Mouse (Mus musculus) bone marrow macrophage, adult 2 months (primary cell): ENCODE results near the gene Frmd4a. TPM values are rescaled to one million over a fixed set of nuclear protein-coding genes. Genes with fewer than 3 reads are reported as not detected.

Source experiments
- H3K27ac ChIP-seq: 2 replicates; pipeline ENCODE4 v1.5.1; 2012; ENCODE audit warnings: low read depth, low read length; ENCODE audit not compliant: insufficient read depth
- H3K4me1 ChIP-seq: 2 replicates; pipeline ENCODE4 v1.6.1; 2012; ENCODE audit warnings: low read length; ENCODE audit not compliant: control insufficient read depth, insufficient read depth
- H3K4me3 ChIP-seq: 2 replicates; pipeline ENCODE4 v1.5.1; 2012; ENCODE audit warnings: mild to moderate bottlenecking, low read length, moderate library complexity; ENCODE audit not compliant: insufficient read depth
- CTCF ChIP-seq: IDR thresholded peaks from 2 replicates; pipeline ENCODE4 v1.5.1; 2012; ENCODE audit warnings: low read depth, mild to moderate bottlenecking, low read length, moderate library complexity
- POLR2A ChIP-seq: IDR thresholded peaks from 2 replicates; pipeline ENCODE4 v1.6.1; 2012; ENCODE audit warnings: mild to moderate bottlenecking, low read depth, low read length, borderline replicate concordance
- polyA plus RNA-seq: library from polyadenylated mRNA; stranded (reverse); fragments of >200 nt; gene quantifications from 2 replicates; pipeline ENCODE4 v1.2.4, GENCODE M21; 2012; ENCODE audit not compliant: missing spikeins, insufficient read depth, insufficient read length

The Frmd4a gene
- polyA plus RNA-seq, 1 experiment: 29.7 TPM

DNA sequence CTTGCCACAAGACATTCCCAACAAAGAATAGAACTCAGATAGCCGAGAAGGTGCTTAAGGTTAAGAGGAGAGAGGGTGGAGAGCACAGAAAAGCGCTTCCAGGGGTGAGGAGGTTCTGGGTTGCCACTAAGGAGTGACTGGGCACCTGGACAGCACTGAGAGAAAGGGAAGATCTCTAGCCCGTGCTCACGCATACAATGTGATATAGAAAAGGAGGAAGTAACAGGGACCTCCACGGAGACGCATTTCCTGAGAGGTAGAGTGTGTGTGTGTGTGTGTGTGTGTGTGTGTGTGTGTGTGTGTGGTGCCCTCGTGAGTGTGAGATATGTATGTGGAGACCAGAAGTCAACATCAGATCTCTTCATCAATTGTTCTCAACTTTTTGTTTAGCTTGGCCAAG is 377.1 kb downstream of the Frmd4a start:
- Histone ChIP-seq H3K27ac (no peak overlapping the region), H3K4me1 (peaks cover 20% of the 10 kb centered on the region), H3K4me3 (no peak overlapping the region)
- TF ChIP-seq CTCF (no peak), POLR2A (no peak)

DNA sequence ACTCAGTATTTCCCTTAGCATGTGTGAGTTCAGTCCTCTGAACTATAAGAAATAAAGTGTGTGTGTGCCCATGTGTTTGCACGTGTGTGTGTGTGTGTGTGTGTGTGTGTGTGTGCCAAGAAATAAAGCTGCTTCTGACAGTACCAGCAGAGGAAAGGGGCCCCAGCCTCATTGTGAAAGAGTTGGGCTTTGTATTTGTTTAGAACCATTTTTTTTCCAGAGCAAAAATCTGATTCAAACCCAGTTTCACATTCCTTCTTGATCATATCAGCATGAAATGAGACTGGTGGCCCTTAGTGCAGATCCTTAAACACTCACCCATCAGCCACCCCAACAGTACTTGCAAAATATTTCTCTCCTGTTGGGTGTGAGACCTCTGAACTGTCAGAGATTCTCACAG is 382.2 kb downstream of the Frmd4a start:
- H3K27ac ChIP-seq: no peak overlapping the region
- no peak overlapping the region for H3K4me3 ChIP-seq
- TF ChIP-seq POLR2A (no peak), CTCF (no peak)
- peaks cover 10% of the 10 kb centered on the region for H3K4me1 ChIP-seq

DNA sequence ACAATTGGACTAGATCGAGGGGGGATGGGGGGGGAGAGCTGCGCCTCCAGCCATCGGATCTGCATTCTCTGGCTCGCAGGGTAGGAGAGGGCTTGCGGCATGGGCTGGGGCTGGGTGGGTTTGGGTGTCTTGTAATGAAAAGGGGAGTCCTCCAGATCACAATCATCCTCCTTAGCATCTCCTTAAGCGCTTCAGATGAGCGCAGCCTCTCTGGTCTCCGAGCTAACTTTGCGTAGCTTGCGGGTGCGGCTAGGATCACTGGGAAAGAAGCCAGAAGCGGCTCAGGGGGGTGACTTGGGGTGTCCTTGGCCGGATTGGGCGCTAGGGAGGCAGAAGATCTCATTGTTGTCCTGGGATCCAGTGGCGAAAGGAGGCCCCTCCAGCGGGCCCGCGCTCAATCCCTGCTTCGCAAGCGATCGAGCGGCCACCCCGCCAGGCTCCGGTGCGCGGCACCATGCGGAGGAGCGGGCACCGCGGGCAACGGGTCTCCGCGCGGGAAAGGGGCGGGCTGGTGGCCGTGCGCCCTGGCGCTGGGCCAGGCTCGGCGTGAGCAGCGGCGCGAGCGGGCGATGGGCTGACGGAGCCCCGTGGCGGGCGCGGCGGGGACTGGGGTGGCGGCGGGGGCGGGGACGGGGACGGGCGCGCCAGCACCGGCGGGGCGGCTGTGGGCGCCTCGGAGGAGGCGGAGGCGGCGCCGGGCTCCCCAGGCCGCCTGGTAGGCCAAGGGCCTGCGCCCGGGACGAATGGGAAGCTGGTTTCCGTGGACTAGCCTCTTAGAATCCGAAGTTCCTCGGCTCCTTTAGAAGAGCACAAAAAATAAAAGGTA is 383.5 kb downstream of the Frmd4a start:
- Histone ChIP-seq H3K4me1 (peaks cover 10% of the 10 kb centered on the region), H3K4me3 (peak overlapping the region; percentile 65), H3K27ac (peak overlapping the region; percentile 9; the same call in 1 of the 2 replicates)
- TF ChIP-seq CTCF (no peak), POLR2A (no peak)

DNA sequence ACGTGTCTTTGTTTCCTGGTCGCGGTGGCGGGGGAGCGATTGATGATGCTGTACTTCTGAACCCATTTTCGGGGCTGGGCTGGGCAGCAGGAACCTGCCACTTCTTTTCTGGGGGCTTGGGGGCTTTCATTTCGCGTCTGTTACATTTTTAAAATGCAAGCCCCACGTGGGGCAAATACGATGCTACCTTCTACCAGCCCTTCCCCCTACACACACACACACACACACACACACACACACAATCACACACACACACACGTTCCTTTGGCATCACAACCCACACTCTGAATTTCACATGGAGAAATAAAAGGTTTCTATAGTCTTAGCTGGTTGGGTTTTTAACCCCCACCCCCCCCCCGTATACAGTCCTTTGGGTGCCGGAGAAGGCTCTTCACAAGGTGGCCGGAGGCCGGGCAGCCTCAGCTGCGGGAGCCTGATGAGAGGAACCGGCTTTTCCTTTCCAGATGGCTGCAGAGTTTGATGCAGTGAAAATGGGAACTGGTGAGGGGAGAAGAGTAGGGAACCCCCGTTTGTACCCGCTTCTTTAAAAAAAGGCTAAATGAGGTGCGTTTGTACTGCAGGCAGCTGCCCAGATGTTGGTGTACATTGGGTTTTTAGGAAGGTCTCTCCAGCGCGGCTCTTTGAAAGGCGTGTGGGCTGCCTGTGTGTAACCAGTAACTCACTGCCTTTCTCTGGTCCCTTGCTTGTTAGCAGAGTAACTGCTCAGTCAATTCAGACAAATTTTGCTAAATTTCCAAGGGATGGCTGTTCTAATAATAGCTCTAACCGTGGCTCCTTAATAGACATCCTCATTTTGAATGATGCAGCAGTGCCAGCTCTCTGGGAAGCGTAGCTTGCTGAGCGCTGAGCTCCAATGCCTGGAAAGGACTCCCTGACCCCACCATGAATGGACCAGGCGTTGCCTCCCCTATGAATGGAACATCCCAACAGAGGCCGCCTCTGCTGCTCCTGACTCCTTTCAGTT is 384.4 kb downstream of the Frmd4a start:
- Histone ChIP-seq H3K4me1 (peaks cover 16% of the 10 kb centered on the region), H3K27ac (peak overlapping the region; percentile 9; the same call in 1 of the 2 replicates), H3K4me3 (peak overlapping the region; percentile 65)
- TF ChIP-seq POLR2A (no peak), CTCF (no peak)

DNA sequence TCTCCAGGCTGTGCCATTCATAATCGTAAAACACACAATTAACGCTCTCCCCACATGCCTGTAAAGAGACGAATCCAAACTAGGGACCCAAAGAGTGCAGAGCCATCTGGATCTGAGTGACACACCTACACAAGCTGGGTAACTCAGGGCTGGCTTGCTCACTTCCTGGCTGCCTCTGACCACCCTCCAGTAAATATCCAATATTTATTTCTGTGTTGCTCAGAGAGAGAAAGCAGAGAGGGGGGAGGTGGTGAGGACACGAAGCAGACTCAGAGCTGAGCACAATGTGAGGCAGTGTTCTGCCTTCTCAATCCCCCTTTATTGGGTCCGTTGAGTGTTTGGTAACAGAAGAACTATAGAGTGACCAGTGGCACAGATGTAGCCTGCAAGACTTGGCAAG is 389.5 kb downstream of the Frmd4a start:
- no peak overlapping the region for H3K4me3 ChIP-seq
- peaks cover 48% of the 10 kb centered on the region for H3K4me1 ChIP-seq
- no peak overlapping the region for H3K27ac ChIP-seq
- TF ChIP-seq CTCF: no peak
- TF ChIP-seq POLR2A: no peak

DNA sequence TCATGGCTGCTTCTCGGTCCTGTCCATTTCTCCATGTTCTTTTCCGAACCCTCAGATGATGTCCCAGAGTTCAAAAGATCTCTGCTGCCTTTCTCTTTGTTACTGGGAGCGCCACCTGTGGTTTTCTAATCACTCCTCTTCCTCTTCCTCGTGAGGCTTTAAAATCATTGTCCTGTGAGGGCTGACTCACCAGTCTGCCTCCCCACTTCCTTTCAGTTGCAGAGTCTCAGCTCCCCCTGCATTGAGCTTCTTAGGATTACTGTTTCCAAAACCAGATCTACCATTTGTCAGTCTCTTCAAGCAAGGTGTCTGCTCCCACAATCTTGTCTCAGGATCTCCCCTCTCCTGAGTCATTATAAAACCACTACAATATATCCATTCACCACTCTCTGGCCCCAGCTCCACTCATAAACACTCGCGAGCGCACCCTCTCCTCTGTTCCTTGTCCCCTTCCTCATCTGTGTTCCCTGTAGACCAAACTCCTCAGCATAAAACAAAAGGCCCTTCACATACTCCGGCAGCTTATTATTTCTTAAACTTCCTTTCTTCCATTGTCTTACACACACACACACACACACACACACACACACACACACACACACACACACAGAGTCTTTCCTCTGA is 392.4 kb downstream of the Frmd4a start:
- peak overlapping the region; percentile 80 for H3K27ac ChIP-seq
- no peak for TF ChIP-seq CTCF
- TF ChIP-seq POLR2A: no peak

DNA sequence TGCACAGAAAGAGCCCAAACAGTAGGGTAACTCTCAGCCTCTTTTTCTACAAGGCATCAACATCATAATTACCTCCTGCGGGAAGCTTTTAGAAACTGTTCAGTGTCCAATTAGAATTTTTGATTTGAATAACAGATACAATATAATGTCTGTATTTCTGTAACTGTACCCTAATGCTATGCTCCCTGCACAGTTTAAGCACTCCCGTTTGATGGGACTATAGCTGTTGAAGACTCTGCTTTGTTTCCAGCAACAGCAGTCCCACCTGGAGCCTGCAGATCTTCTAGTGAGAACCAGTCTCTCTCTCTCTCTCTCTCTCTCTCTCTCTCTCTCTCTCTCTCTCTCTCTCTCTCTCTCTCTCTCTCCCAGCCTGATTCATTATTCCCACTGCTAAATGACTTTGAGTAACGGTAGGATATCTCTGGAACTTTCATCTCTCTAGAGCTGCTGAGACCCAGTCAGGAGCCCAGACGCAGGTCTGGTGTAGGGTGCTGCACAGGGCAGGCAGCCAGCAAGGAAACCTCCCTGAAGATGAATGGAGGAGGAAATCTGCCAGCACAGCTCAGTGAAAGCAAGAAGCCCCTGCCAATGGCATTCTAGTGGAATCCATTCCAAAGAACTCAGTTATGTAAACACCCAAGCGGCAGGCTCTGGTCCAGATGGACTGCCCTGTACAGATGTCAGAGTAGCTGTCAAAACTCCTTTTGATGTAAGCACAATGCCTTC is 395.5 kb downstream of the Frmd4a start:
- Histone ChIP-seq H3K4me3 (no peak overlapping the region), H3K27ac (no peak overlapping the region), H3K4me1 (peaks cover 26% of the 10 kb centered on the region)
- TF ChIP-seq POLR2A (no peak), CTCF (no peak)

More for the DNA sequence above, 392.4 kb downstream of the Frmd4a start:
- peak overlapping the region; percentile 35 for H3K4me3 ChIP-seq
- peaks cover 38% of the 10 kb centered on the region for H3K4me1 ChIP-seq

DNA sequence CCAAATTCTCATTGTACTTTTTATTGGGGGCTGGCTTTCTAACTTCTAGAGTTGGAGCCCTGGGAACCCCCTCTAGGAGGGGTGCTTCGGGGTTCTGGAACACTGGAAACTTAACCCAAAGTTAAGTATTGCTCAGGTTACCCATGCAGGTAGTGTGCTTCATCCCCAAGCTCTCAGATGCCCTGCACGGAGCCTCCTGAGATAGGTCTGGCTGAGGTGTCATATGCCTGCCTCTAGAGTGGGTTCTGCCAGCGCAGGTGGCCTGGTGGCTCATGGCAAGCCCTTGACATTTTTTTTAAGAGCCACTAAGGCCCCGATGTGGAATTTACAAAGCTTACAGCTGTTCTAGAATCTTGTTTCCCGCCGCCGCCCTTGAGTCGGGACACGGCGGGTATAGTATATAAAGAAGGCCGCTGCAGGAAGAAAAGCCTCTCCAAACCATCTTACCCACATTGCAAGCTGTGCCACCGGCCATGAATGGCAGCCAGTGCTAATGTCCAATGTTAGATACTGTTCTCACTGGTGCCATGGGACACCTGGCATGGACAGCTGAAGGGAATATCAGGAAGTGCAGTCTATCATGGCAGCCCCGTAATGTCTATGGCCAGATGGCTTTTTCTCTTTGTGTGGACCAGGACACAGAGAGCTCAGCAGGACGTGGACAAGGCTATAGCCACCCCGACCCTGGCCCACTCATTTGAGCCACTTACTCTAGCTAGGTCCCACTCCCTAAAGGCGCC is 396.2 kb downstream of the Frmd4a start:
- Histone ChIP-seq H3K27ac (no peak overlapping the region), H3K4me3 (no peak overlapping the region), H3K4me1 (peaks cover 25% of the 10 kb centered on the region)
- no peak for TF ChIP-seq POLR2A
- no peak for TF ChIP-seq CTCF
